ENCODE assay signal across 8 mouse cellular contexts in the genomic region with DNA sequence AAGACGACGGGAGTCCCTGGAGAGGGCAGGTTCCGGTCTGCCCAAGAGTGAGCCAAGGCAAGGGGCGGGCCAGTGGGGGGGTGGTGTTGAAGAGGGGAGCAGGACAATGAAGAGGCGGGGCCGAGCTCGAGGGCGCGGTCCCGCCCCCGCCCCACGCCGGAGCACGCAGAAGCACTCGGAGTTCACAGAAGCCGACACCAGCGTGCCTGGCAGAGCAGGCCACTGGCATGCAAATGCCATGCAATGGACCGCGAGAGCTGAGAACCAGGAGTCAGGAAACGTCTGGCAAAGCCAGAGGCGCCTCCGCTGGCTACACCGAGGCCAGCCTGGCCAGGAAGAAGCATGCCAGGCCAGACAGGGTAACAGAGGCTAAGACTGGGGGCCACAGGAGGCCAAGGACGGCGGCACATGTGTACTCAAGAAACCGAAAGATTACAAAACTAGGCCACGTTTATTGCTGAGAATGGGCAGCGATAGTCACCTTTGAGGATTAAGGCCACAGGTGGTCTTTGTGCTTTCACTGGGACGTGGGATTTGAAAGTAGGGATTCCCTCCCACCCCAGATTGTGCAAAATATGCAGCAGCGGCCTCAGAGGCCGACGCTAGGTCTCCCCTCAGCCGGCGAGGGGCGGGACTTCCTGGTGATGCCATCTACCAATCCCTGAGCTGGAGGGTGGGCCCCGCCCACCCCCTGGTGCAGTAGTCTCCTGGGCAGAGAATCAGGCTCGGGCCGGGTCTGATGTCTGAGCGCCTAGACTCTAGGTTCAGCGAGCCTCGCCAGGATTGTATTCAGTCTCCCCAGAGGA. TPM values are rescaled to one million over a fixed set of nuclear protein-coding genes. Genes with fewer than 3 reads are reported as not detected.
DNase-seq lines count a peak whose midpoint lies in the region; ATAC-seq and TF ChIP-seq lines count a peak whose summit lies in the region.

TSS of gene Nradd (minus strand) at position 92 of the 806 bp plus-strand sequence.

- CTCF ChIA-PET in Patski (lab: Charles Lee), result interaction anchor here (1.1 to 1.2 kb wide), 2 partner anchors 10 to 176 kb away, joined by 3 read pairs; no protein-coding TSS in a partner anchor

- H3K4me3 ChIP-seq in liver, postnatal 0 days (ENCODE audit: low read depth, low read length), result peak within 1 kb of the TSS; percentile 60
- H3K4me3 ChIP-seq in olfactory bulb, adult 2 months (ENCODE audit: insufficient read depth, low read depth, low read length), result peak within 1 kb of the TSS; percentile 48

- H3K36me3 ChIP-seq in liver, postnatal 0 days (replicated peaks; ENCODE audit: insufficient read depth, low read length), result peaks cover 29% of the 10 kb centered on the region; the same call in 1 of the 2 replicates

- H3K27ac ChIP-seq in liver, postnatal 0 days (ENCODE audit: low read depth), result peak within 1 kb of the TSS; percentile 82
- peak within 1 kb of the TSS; percentile 31 for H3K27ac ChIP-seq in olfactory bulb, adult 2 months (ENCODE audit: insufficient read depth, low read depth, low read length)

- no peak for TF ChIP-seq CTCF in Patski (IDR thresholded peaks at IDR 0.05)
- no peak for TF ChIP-seq CTCF in liver, postnatal 0 days (IDR thresholded peaks at IDR 0.05; ENCODE audit: low read depth)
- no peak for TF ChIP-seq CTCF in olfactory bulb, adult 2 months (IDR thresholded peaks at IDR 0.05; ENCODE audit: insufficient read depth, low read depth, low read length)

- H3K4me2 ChIP-seq in liver, postnatal 0 days (ENCODE audit: low read depth, low read length), result peak within 1 kb of the TSS; percentile 98

- TF ChIP-seq EP300 in liver, postnatal 0 days (IDR thresholded peaks at IDR 0.05; ENCODE audit: low read depth), result no peak

- peak; percentile 58 for TF ChIP-seq POLR2A in olfactory bulb, adult 2 months (IDR thresholded peaks at IDR 0.05; ENCODE audit: insufficient read depth, low read depth, low read length)

- no peaks in the 10 kb centered on the region for H3K9me3 ChIP-seq in liver, postnatal 0 days (ENCODE audit: low read length)

- H3K27me3 ChIP-seq in Patski, result no peaks in the 10 kb centered on the region
- no peaks in the 10 kb centered on the region for H3K27me3 ChIP-seq in liver, postnatal 0 days (ENCODE audit: insufficient read depth, low read length)

- POLR2A ChIA-PET in Patski (lab: Charles Lee), result no interaction called here

- peaks cover 15% of the 10 kb centered on the region for H3K4me1 ChIP-seq in liver, postnatal 0 days (ENCODE audit: insufficient read depth)
- H3K4me1 ChIP-seq in olfactory bulb, adult 2 months (ENCODE audit: control insufficient read depth, insufficient read depth, low read length), result peaks cover 16% of the 10 kb centered on the region

- WGBS in liver, postnatal 0 days (ENCODE audit: insufficient replicate concordance), result 13% methylated on average over 40 of the region's 41 CpGs
- WGBS in olfactory bulb, adult 2 months, result 1% methylated on average over 41 of the region's 41 CpGs

- peak; percentile 49 for DNase-seq in Patski (ENCODE audit: low read depth, low spot score)
- DNase-seq in cerebellum, adult 9-10 months, result peak; percentile 91
- DNase-seq in forelimb bud, embryonic 11.5 days (ENCODE audit: low read depth, low spot score), result peak; percentile 95
- DNase-seq in heart, postnatal 36 days, result peak; percentile 80 to 82
- peak; percentile 82 to 90 for DNase-seq in layer of hippocampus, adult 18-20 months (ENCODE audit: low spot score in 2 of 2)
- DNase-seq in liver, postnatal 0 days, result peak; percentile 89
- peak; percentile 90 for DNase-seq in urinary bladder, postnatal 14 days (ENCODE audit: low spot score)

- ATAC-seq in Patski, result peak; percentile 87
- peak; percentile 93 for ATAC-seq in liver, postnatal 0 days

- intact Hi-C loops in heart, postnatal 36 days (cut with DNase I), result loop anchor here (5.0 kb wide), 1 partner anchor 177 kb away; no protein-coding TSS in a partner anchor

- in situ Hi-C loops in Patski (cut with MboI; ENCODE audit: low pct_unique_long_range_greater_than_20kb), result loop anchor here (10.0 kb wide), 1 partner anchor 190 kb away; no protein-coding TSS in a partner anchor

- H3K9ac ChIP-seq in liver, postnatal 0 days (replicated peaks), result peak within 1 kb of the TSS; percentile 60

RNA-seq across cellular contexts. Expression of gene Nradd, which starts in this region (rescaled TPM):
- 69.3 TPM for polyA plus RNA-seq in Patski (2021)
- total RNA-seq in heart, postnatal 36 days (2021), result 1 to 10 TPM in 1 of 2 experiments, under 1 TPM in 1; 0.92 to 1.2 TPM
- total RNA-seq in layer of hippocampus, adult 18-20 months (2021), result 1 to 10 TPM; 2.0 to 3.5 TPM
- 1.3 and 1.4 TPM in 2 replicates for polyA plus RNA-seq in liver, postnatal 0 days (2015; fragmentation: Nextera tagmentation; extraction: Ambion mirVana)
- polyA plus RNA-seq in olfactory bulb, adult 2 months (2012; ENCODE audit: insufficient read depth, insufficient read length, low replicate concordance, missing spikeins), result not detected in 2 replicates

Comparison
In these comparisons a context has a peak if more than half of its experiments do, and no peak if none do; other contexts are left out.
1. Peak in every context shown above with its lines: DNase-seq, ATAC-seq, H3K4me3 ChIP-seq and H3K27ac ChIP-seq.
2. RNA of gene Nradd (polyA plus RNA-seq): 69.3 TPM in Patski (single experiment); 1.3 to 1.4 TPM in liver, postnatal 0 days and not detected in olfactory bulb, adult 2 months; every median in the first group is over 10 times any median in the second.